Mouse (Mus musculus) heart, adult 18-20 months (tissue): ENCODE measurements around the gene Dab2. TPM values are rescaled to one million over a fixed set of nuclear protein-coding genes. Genes with fewer than 3 reads are reported as not detected.
A peak's percentile ranks its signal among the peaks of the same experiment; 100 is the strongest.

Experiments used
- DNase-seq, 2 experiments: peaks; one replicate each; pipeline ENCODE4 v3.0.0; 2021 to 2022; ENCODE audit warnings: mixed read lengths in 1 of 2
- total RNA-seq, 2 experiments: library from RNA; stranded (reverse); gene quantifications; 2 replicates each; pipeline ENCODE4 v1.2.3; 2021

The Dab2 gene
- total RNA-seq, 2 experiments from 2014 or later = 15.1 to 17.2 TPM

DNA sequence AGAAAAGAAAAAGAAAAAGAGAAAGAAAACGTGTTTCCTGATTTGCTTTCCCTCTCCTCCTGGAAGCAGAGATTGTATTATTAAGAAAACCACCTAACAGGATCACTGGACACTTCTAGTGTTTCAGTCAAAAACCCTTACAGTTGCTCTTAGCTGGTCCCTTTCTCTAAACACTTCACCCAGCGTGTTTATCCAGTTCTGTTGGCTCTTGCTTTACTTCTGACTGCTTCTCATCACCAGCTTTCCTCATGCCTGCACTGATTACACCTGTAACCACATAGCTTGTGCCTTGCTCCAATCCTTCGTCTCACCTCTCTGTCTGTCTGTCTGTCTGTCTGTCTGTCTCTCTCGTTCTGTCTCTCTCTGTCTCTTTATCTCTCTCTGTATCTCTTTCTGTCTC is 25.9 kb downstream of the Dab2 start:
- no peak for DNase-seq

DNA sequence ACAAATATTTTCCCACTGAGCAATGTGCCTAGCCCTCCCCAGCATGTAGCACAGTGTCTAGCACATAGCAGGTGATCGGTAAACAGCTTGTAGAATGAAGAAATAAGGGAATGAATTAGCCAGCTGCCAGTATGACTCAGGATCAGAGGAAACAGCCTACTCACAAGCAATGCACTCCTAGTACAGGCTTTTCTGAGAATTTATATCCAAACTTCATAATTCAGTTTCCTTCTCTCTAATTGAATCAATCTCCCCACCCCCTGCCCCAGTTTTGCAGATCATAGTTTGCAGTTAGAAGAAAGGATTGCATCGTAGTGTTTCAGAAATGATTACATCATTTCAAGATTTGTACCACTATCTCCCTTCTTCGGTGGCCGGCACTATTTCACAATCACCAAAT is 26.4 kb downstream of the Dab2 start:
- DNase-seq = peak; percentile 16 to 19

- peak; percentile 22 to 36 for DNase-seq
Observed at GRCm38 (mm10) chr15:6331380-6331779, 31.8 kb downstream of the Dab2 start.

- DNase-seq = peak in 1 of 2 experiments; percentile 36
Observed at GRCm38 (mm10) chr15:6334664-6335206, 35.1 kb downstream of the Dab2 start.

- no peak for DNase-seq
Observed at GRCm38 (mm10) chr15:6339767-6340166, 40.2 kb downstream of the Dab2 start.

GRCm38 (mm10) chr15:6340347-6340746 is 40.8 kb downstream of the Dab2 start:
- DNase-seq = peak in 1 of 2 experiments; percentile 28

DNA sequence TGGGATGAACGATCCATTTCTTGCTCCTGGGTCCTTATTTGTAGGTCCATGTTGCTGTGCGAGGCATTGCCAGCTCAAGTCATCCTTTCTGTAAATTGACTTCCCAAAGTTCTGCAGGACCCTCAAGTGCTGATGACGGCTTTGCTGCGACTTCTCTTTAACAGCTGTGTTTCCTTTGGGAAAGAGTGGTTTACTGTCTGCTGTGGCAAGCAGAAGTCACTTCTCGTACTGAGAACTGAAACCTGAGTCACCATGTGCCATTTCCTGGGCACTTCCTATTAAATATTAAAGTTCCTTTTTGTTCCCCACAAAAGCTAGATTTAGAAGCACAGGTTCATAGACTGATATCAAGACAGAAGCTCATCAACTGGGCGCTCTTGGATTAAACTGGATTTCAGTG is 41.8 kb downstream of the Dab2 start:
- DNase-seq = peak; percentile 16 to 63

DNA sequence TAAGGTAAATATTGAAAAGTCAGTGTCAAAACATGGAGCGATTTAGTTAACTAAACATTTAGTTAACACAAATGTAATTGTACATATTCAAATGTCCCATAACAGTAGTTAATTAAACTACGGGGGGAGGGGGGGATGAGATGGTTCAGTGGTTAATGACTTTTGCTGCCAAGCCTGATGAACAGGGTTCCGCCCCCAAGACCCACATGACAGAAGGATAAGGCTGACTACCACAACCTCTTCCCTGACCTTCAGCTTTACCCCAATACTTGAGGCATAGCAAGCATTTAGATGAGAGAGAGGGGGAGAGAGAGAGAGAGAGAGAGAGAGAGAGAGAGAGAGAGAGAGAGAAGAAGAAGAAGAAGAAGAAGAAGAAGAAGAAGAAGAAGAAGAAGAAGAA is 54.3 kb downstream of the Dab2 start:
- no peak for DNase-seq

GRCm38 (mm10) chr15:6359859-6360258 is 60.3 kb downstream of the Dab2 start:
- DNase-seq = no peak

DNA sequence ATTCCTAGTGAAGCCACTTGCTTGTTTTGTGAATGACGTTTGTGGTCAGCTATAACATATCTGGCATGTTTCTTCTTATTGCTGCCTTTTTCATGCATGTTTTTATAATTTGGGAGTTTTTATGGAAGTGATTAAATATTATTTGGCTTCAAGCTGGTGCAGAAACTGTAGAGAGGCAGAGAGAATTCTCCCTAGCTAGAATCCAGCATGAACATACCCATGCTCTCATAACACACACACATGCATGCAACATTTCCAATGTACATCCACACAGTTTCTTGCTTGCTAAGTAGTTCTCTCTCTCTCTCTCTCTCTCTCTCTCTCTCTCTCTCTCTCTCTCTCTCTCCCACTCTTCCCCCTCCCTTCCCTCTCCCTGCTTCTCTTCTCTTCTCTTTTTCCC is 70.4 kb downstream of the Dab2 start:
- DNase-seq = no peak

DNA sequence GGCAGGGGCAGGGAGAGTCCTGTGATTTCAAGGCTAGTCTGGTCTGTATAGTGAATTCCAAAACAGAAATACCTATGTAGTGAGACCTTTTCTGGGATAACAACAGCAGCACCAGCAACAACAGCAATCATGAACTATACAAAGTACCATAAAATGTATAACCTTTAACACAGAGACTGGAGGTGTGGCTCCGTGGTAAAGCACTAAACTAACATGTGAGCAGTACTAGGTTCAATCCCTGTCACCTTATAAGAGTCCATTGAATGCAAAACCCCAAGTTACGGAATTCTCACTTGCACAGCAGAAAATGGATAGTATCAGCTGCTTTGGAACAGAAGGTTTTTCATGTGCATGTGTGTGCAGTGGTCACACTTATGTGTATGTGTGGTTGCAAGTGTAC is 71.9 kb downstream of the Dab2 start:
- DNase-seq = no peak

GRCm38 (mm10) chr15:6375016-6375415 is 75.4 kb downstream of the Dab2 start:
- DNase-seq = no peak

DNA sequence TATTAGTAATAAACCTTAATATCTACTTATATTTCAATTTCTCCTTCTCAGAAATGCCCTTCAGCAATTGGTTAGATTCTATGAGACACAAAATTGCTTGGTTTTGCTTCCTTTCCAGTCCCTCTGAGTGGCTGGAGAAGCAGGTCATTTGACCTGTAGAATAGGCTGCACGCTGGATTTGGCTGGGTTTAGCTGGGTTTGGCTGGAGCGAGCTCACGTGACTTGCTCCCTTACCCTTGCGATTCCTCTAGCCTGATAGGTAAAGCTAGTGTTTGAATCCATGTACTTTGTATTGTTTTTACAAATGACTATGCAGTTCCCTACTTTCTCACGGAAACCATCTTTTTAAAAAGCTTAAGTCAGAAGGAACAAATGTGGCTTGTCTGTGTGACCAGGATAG is 76.4 kb downstream of the Dab2 start:
- no peak for DNase-seq

DNA sequence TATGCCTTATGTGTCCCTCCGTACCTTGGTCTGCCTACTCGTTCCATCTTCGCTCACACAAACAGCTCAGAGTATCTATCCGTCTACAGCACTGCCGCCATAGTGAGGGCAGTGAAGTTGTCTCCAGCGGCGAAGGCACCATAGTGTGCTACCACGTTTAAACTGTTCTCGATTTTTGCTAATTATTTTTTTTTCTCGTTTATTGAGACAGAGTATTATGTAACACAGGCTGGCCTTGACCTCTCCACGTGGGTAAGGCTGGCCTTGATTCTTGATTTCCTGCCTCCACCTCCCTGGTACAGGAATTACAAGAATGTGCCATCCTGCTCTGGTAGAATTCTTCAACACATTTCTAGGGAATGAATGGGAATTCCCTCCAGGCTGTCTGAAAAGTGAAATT is 77.2 kb downstream of the Dab2 start:
- DNase-seq = no peak

DNA sequence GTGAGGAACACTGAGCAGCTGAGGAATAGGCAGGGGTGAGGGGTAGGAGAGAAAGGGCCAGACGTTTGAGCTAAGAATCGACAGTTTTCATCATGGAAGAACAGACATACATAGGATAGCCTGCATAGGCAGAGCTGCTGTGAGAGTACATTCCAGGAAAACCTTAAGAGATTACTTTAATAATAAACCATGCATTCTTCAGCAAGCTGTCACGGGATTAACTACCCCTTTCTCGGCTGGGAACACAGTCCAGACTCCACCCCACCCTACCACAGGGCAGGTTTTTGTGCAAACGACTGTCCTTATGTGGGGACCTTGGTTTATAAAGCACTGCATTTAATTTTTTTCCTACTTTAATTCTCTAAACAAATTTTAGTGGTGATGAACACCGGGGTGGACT is 84.4 kb downstream of the Dab2 start:
- peak in 1 of 2 experiments; percentile 15 for DNase-seq

GRCm38 (mm10) chr15:6385241-6385640 is 85.7 kb downstream of the Dab2 start:
- DNase-seq = no peak

DNA sequence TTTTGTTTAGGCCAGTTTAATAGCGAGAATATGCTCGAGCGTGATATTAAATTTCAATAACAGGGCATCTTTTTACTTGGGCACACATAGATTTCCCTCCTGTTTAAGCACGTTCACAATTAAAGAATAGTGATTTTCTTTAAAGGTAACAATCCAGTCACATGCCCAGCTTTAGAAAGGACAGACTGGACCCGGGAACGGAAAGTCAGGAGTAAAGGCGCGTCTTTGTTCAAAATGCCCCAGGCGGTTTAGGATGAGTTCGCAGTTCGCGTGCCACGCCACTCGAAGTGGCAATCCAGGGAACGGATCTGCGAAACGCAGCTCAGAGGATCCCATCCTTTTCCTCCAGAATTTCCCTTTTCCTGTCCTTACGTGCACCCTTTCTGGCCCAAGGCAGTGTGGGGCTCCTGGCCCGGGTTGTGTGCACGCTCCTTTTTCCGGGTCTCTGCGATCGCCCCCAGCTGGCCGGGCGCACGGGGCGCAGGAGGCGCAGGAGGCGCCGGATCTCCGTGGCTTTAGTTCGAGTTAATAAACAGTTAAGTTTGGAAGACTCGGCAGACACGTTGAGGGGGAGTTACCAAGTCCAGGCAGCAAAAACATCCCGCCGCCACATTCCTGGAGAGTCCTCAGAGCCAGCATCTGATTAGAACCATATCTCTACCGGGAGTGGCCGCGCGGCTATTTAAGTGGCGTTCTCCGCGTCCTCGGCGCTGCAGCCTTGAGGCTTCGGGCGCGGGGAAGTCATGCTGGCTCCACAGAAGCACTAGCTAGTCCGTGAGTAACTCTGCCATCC is 86.8 kb downstream of the Dab2 start:
- peak; percentile 86 to 93 for DNase-seq

DNA sequence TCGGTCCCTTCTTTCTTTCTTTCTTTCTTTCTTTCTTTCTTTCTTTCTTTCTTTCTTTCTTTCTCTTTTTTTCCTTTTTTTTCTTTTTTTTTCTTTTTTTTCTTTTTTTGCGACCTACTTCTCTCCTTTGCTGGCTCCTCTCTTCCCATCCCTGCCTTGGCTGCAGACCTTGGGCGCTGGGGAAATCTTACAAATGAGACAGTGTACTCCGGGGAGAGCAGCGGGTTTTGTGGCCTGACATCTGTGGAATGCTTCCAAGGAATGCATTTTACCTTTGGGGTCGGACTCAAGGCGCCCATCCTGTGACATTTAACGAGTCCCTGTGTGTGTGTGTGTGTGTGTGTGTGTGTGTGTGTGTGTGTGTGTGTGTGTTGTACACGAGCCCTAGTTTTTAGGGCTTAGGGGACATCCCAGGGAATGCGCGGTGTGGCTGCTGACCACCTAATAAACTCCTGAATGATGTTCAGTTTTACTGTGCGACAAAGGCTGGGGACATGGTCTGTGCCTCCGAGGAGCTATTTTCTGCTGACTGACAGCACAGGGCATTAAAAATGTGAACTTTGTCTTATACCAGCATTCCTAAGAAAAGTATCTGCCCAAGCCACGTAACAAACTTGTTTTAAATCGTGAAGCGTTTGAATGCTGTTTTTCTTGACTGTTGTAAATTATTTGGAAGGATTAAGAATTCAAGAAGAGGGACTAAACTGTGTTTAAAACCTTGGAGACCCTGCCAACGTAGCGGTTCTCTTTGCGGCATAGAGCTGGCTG is 87.6 kb downstream of the Dab2 start:
- peak; percentile 15 to 53 for DNase-seq

DNA sequence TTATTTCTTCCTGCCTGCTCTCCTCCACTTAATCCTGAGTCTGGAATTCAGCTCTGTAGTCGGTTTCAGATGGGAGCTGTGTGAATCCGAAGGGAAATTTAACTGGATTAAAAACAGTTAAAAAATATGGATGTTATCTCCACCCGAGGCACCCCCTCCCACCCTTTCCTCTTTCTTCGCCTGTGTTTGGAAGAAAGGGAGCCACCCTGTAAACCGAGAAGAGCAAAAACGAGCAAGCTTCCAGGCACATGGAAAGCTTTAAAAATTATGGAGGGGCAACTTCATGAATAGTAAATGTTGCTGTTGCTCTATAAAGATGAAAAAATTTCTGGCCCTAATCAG is 88.1 kb downstream of the Dab2 start:
- DNase-seq = peak in 1 of 2 experiments; percentile 33

DNA sequence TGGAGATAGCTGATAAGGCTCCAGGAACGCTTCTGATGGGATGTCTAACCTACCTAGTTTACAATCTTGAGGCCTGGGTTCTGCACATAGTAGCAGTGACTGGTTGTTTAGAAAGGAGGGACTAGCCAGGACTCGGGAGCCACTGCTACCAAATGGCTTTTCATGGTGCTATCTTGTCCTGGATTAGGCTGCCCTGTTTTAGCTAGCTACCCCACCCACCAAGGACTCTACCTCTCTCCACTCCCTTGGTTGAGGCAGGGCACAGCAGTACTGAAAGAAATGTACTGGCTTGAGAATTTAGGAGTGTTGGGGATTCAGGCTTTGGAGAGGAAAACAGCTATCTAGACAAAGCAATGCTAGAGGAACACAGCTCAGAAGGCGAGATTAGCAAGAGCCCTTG is 88.6 kb downstream of the Dab2 start:
- peak in 1 of 2 experiments; percentile 42 for DNase-seq

GRCm38 (mm10) chr15:6388631-6389030 is 89.0 kb downstream of the Dab2 start:
- peak in 1 of 2 experiments; percentile 29 for DNase-seq

DNA sequence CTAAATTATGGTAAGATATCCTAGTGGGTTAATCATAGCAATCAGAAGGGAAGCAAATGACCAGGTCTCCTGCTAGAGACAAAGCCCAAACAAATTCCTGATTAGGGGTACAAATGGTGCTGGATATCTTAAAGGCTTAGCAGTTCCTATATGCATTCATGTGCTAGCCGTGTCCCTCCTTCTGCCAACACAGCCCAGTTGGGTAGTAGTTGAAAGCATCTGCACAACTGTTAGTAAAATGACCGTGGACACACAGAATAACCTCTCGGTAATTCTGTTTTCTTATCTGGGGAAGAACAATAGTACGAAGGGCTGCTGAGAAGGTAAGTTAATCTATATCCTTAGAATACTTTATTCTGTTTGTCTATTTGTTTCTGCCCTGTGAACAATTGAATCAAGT is 90.5 kb downstream of the Dab2 start:
- no peak for DNase-seq

- peak; percentile 77 to 90 for DNase-seq
Observed at GRCm38 (mm10) chr15:6390657-6391056, 91.1 kb downstream of the Dab2 start.
